Mouse (Mus musculus) liver, adult 2 months (tissue): ENCODE measurements around the gene Tmprss3.

Experiments
- CTCF ChIP-seq: fragments of 200-500 bp; IDR thresholded peaks from 2 replicates; pipeline ENCODE4 v1.5.1; 2011; ENCODE audit warnings: low read depth, low read length, control low read depth
- POLR2A ChIP-seq: fragments of 200-500 bp; IDR thresholded peaks from 2 replicates; pipeline ENCODE4 v1.6.1; 2011; ENCODE audit warnings: low read length, control low read depth; ENCODE audit not compliant: insufficient read depth; ENCODE audit errors: extremely low read depth

DNA sequence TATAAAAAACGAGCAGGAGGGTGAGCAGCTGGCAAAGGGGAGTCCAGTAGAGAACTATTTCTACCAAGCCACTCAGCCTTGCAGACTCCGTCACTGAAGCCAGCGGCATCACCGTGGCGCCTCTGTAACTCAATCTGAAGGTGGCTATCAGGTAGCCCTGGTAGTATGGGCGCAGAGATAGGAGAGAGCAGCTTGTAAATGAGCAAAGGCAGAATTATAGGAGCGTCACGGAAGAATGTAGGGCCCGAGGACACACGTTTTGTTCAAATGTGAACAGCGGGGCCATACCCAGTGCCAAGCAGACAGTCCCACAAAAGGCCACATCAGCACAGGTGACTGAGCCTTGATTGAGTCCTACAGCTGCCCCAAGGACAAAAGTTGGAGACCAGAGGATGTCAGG lies at the start of gene Tmprss3:
- no peak for TF ChIP-seq POLR2A
- no peak for TF ChIP-seq CTCF
